Mouse (Mus musculus): ENCODE results near the gene Cryz. TPM values are rescaled to one million over a fixed set of nuclear protein-coding genes. Genes with fewer than 3 reads are reported as not detected.

The Cryz gene
- polyA plus RNA-seq, 1 experiment from 2014 or later = 9.3 TPM

Other genes with a start within 250 kb of the Cryz start
- 11.5 and 11.9 TPM in 2 replicates for gene Tyw3, start 393 bp downstream of the Cryz start, polyA plus RNA-seq (2015; fragmentation: Nextera tagmentation; extraction: Ambion mirVana)
- 2.2 TPM in 2 replicates for gene Erich3, start 67.1 kb downstream of the Cryz start, polyA plus RNA-seq (2015; fragmentation: Nextera tagmentation; extraction: Ambion mirVana)